Mouse (Mus musculus) erythroblast, adult 5-6 weeks (primary cell): ENCODE data around the gene Mical1. TPM values are rescaled to one million over a fixed set of nuclear protein-coding genes. Genes with fewer than 3 reads are reported as not detected.

Experiments used
- ATAC-seq: replicated peaks from 2 replicates; pipeline ENCODE4 v1.8.0; 2016; ENCODE audit warnings: moderate number of reproducible peaks, mild to moderate bottlenecking, moderate TSS enrichment, inconsistent platforms; ENCODE audit not compliant: poor library complexity, low FRiP score, severe bottlenecking
- total RNA-seq, 2 experiments: library from RNA; stranded (forward) in 1 of 2; stranded (reverse) in 1 of 2; fragments of 150-400 nt in 1 of 2; fragments of 200-764, 138-1000 nt in 1 of 2; gene quantifications; 2 replicates each; pipeline versions ENCODE4 v1.2.3 to v1.2.4; 2015 to 2017; ENCODE audit warnings: low replicate concordance in 2 of 2

Gene Mical1
- total RNA-seq (2015; ENCODE audit: low replicate concordance) (4.6 and 8.8 TPM in 2 replicates), total RNA-seq (2017; ENCODE audit: low replicate concordance) (6.8 and 8.9 TPM in 2 replicates)

DNA sequence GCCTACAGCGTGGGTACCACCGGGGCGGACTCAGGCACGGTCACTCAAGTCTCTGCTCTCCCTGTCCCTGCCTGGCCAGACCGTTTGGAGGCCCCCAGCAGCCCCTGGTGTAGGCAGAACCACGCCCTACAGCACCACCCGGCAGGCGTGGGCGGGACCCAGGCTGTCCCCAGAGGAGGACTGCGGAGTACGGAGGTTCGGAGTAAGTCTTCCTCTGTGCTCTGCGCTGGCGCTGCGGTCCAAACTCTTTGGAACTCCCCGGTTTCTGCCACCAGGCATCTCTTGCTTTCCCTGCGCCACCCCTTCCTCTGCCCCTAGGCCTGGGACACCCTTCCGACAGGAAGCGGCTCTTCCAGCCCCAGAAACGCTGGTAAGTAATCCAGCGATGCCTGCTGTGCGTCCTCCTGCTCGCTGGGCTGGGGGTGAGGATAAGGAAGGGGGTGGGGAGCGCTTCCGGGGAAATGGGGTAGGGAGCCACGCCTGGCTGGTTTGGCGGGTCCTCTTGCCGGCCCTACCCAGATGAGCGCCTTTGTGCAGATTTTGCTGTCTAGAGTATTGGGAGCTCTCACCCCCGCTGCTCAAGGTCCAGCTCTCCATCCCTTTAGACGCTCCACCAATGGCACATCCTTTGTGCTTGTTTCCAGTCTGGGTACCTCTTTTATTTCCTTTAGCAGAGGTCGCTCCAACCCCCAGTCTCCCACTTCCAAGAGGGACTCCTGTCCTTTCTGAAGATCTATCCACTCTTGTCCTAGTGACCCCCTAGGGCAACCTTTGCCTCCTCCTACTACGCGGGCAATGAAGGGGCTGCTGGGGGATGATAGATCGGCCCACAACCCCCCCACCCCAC lies at the start of gene Mical1:
Gene Mical1 (plus strand): TSS at position 144 of the 847 bp plus-strand sequence.
- no peak for ATAC-seq

DNA sequence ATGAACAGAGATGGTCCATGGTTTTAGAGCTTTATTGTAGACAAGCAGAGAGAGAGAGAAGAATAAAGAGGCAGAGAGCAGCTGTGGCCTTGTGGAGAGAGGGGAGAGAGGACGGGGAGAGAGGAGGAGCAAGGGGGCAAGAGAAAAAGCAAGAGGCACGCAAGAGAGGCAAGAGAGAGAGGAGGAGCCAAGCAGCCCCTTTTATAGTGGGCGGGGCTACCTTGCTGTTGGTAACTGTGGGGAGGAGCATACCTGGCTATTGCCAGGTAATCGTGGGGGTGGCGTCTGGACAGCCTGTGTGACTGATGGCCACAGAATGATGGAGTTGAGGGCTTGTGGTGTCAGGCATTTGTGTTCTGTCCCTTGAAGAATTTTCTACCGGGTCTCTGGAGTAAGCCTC lies 49.7 kb upstream of the Mical1 start:
- ATAC-seq = no peak

DNA sequence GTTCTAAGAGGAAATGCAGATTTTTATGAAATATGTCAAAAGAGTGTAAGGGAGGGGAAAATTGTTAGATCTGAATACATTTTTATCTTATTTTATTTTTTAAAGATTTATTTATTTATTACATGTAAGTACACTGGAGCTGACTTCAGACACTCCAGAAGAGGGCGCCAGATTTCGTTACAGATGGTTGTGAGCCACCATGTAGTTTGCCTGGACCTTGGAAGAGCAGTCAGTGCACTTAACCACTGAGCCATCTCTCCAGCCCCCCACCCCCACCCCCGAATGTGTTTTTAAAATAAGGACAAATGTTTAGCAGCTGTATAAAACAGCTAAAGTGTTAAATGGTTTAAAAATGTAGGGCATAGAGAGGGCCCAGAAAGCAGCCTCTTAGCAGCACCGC lies 41.5 kb upstream of the Mical1 start:
- ATAC-seq = no peak

DNA sequence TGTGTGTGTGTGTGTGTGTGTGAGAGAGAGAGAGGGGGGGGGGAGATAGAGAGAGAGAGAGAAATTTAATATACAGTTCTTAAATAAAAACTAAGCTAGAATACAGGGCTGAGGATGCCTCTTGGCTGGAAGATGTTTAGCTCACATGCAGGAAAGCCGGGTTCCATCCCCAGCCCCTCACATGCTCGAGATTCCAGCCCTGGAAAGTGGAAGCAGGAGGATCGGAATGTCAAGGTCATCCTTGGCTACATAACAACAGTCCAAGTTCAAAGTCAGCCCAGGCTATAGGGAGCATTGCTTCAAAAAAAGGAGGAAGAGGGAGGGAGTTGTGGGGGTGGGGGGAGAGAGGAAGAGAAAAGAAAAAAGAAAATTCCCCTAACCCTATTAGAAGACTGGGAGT lies 41.0 kb upstream of the Mical1 start:
- ATAC-seq = no peak

DNA sequence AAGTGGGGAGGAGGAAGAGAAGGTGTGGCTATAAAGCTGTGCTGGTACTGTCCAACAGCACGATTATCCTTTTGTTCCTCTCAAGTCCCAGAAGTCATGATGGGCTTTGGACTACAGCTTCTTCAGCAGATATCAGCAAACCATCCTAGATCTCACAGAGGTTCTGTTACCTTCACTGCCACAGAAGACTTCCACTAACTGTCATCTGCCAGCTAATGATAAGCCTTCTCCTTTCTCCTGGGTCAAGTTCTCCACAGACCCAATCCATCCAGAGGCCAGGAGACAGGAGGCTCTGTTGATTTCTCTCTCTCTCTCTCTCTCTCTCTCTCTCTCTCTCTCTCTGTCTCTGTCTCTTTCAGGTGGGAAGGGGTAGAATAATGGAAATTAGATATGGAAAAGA lies 27.9 kb upstream of the Mical1 start:
- ATAC-seq = no peak

DNA sequence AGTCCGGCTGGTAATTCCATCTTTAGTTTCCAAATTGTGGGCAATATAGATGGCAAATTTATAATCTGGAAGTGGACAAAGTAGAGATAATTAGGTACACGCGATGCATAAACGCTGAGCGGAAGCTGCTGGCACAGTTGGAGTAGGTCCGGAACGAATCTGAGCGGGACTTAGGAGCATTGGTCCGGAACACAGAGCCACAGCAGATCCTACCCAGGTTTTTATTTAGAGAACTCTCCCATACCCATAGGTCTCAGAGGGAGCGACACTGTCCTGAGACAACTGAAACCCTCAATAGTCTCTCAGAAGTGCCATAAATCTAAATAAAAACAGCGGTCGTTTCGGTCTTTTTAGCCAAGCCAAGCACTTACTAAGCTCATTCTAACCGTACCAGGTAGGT lies 26.4 kb upstream of the Mical1 start:
- peak; percentile 63 for ATAC-seq

DNA sequence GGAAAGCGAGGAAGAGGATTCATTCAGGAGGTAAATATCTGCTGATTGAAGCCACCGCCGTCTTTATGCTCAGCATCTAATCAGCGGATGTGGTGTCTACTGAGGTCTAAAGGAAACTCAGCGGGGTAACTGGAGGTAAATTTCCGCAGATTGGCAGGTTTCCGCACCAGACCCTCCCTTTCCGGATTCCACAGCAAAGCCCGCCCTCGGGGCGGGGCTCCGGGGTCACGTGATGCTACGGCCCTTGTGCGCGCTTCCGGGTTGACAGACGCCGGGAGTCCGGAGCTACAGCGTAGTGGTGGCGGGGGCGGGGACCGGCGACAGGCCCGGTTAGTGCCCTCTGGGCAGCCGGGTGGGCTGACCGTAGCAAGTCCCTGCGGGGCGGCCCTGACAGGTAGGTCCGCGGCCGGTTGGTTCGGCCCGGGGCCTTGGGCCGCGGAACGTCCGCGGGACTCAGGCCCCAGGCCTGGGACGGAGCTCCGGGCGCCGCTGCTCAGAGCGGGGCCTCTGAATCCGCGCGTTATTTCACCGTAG lies 25.9 kb upstream of the Mical1 start, which contains the start of gene Zbtb24:
Gene Zbtb24 (plus strand): TSS at position 247 of the 534 bp plus-strand sequence.
- peak; percentile 97 for ATAC-seq

DNA sequence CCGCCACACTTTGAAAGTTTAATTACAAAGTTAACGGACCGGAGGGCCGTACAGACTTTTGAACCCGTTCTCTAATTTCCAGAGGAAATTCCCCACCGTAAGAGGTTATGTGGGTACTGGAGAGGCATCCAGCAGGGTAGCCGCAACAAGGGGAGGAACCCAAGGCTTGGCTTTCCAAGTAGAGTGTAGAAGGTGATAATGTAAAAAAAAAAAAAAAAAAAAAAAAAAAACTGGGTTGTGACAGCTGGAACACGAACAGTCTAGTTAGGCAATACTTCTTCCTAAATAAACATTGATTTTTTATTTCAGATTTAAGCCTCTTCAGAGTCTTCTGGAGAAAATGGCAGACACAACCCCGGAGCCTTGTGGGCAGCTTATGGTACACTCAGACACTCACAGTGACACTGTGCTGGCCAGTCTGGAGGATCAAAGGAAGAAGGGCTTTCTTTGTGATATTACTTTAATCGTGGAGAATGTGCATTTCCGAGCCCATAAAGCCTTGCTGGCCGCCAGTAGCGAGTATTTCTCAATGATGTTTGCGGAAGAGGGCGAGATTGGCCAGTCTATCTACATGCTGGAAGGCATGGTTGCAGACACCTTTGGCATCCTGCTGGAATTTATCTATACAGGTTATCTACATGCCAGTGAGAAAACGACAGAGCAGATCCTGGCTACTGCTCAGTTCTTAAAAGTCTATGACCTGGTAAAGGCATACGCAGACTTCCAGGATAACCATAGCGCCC lies 25.2 kb upstream of the Mical1 start:
- ATAC-seq = no peak

DNA sequence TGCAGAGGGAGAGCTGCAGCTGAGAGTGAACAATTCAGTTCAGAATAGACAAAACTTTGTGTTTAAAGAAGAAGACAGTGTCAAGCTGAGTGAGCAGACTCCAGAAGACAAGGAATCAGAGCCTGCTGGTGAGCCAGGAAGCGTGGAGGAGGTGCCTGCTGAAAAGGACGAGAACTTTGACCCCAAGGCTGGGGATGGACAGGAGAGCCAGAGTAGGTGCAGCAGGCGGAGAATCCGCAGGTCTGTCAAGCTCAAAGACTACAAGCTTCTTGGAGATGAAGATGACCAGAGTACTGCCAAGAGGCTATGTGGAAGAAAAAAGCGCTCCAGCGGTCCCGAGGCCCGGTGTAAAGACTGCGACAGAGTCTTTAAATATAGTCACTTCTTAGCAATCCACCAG lies 24.5 kb upstream of the Mical1 start:
- no peak for ATAC-seq

DNA sequence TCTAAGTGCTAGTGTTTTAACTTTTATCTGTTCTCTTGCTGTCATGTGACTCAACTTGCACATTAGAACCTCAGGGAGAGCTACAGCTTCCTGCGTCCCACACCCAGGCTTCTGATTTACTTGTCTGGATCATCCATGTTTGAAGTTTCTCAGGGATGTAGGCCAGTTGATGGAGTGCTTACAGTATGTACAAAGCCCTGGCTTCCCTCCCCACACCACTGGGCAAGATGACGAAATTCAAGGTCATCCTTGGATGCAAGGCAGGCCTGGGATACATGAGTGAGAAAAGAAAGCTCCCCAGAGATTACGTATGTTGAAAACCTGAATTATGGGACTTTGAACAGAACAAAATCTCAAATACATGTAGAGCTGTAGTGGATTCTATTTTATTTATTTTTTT lies 23.3 kb upstream of the Mical1 start:
- ATAC-seq = no peak

DNA sequence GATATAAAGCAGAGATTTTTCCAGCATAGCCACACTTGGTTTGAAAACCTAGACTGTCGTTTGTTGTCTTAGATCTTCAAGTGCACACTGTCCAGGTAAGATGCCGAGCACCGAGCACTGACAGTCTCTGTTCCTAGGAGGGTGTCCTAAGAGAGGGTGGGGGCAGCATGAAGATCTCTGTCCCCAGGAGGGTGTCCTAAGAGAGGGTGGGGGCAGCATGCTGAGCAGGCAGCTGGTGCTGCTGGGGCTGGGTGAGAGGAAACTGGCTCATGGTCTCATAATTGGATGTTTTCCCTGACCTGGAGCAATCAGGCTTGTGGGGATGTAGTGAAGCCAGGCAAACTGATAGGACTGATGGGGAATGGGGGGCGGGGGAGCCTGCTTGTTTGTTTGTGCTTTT lies 16.1 kb upstream of the Mical1 start:
- ATAC-seq = no peak

DNA sequence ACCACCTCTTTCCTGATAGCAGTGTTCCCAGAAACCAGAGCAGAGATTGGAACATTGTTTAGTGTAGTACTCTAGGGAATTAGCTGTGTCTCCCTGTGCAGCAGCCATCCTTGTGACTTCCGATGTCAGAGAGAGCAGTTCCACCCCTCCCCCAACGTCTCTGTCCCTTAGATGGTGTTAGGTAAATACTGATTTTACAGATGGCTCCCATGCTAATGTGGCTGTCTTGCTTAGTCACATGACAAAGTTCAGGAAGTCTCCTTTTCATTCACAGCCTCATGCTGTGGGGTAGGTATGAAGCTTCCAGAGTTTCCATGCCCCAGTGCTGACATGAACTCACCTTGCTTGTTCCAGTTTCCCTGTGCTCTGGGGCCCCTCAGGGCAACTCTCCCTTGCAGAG lies 15.6 kb upstream of the Mical1 start:
- no peak for ATAC-seq

DNA sequence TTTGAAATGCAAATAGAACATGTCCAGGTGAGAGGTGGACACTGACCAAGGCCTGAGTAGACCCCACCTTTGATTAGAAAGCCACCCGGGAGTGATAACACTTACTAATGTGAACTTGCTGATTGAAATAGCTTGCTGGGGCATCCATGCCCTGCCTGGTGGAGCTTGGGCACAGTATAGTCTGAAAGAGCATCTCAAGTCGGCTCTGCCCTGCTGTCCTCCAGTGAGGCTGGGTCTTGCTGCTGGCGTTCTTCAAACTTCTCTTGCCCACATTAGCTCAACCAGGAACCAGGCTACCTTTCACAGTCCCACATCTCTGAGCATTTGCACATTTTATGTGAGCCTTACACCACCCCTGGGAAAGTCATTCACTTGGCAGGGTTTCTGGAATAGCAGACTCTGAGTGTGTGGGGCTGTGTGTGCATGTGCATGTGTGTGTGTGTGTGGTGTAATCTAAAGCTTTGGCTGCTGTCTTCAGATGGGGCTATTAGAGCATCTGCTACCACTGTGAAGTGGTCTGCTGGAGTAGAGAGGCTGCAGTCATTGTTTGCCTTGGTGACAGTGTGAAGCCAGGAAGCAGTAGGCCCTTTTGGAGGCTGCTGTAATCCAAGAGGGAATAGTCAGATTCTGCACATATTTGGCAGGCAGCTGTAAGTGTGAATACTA lies 14.9 kb upstream of the Mical1 start:
- no peak for ATAC-seq

DNA sequence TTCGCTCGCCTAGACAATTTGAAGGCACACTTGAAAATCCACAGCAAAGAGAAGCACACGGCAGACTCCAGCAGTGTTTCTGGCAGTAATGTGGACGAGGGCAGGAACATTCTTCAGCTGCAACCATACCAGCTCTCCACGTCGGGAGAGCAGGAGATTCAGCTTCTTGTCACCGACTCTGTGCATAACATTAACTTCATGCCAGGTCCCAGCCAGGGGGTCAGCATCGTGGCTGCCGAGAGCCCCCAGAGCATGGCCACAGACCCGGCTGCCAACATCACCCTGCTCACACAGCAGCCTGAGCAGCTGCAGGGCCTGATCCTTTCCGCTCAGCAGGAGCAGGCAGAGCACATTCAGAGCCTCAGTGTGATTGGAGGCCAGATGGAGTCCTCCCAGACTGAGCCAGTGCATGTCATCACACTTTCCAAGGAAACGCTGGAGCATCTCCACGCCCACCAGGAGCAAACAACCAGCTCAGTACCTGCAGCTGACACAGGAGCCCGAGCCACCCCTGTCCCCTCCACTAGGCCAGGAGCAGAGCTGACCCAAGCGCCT lies 11.6 kb upstream of the Mical1 start:
- ATAC-seq = no peak

DNA sequence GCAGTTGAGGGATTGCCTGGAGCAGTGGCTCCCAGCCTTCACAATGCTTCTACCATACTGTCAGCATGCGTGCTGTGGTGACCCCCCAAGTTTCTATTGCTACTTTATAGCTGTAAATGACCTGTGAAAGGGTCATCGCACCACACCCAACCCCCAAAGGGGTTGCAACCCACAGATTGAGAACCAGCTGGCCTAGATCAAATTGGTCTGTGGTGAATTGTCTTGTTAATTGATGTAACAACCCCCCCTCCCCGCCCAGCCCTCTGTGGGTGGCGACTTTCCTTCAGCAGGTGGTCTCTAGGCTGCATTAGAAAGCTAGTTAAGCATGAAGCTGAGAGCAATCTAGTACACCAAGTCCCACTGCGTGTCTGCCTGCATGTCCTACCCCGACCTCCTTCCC lies 8.8 kb upstream of the Mical1 start:
- ATAC-seq = no peak

DNA sequence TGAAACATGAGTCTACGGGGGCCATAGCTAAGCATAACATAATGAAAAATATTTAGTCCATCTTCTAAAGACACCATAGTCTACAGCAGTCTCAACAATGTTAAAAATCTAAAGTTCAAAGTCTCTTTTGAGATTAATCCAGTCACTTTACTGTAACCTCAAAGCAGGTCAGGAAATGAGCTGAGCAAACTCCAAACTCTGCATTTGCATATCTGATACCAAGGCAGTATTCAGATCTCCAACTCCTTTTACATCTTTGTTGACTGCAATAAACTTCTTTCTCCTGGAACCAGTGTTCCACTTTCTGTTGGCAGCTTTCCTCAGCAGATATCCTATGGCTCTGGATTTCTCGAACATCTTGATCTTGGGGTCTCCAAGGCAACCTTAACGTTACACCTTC lies 5.4 kb upstream of the Mical1 start:
- ATAC-seq = no peak

DNA sequence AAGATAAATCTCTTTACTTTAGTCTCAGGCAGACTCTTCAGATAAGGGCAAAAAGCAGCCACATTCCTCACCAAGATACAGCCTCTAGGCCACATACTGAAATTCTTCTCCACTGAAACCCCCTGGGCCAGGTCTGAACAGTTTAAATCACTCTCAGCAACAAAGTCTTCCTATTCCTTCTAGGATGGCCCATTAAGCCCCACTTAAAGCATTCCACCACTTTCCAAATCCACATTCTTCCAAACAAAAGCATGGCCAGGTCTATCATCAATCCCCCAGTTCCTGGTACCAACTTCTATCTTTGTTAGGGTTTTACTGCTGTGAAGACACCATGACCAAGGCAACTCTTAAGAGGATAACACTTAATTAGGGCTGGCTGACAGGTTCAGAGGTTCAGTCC lies 3.6 kb upstream of the Mical1 start:
- no peak for ATAC-seq

DNA sequence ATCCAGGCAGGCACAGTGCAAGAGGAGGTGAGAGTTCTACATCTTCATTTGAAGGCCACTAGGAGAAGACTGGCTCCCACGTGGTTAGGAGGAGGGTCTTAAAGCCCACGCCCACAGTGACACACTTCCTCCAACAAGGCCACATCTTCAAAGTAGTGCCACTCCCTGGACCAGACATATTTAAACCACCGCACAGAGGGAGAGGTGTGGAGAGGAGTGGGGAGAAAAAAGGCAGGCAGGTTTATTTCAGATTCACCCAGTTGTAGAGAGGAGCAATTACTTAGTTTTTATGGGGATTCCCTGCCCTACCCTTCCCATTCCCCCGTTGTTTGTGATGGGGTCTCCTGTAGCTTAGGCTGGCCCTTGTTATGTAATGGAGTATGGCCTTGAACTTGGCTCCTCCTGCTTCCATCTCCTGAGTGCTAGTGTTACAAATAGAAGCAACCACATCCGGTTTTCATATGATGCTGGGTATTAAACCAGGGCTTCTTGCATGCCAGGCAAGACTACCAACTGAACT lies 3.1 kb upstream of the Mical1 start:
- ATAC-seq = no peak

DNA sequence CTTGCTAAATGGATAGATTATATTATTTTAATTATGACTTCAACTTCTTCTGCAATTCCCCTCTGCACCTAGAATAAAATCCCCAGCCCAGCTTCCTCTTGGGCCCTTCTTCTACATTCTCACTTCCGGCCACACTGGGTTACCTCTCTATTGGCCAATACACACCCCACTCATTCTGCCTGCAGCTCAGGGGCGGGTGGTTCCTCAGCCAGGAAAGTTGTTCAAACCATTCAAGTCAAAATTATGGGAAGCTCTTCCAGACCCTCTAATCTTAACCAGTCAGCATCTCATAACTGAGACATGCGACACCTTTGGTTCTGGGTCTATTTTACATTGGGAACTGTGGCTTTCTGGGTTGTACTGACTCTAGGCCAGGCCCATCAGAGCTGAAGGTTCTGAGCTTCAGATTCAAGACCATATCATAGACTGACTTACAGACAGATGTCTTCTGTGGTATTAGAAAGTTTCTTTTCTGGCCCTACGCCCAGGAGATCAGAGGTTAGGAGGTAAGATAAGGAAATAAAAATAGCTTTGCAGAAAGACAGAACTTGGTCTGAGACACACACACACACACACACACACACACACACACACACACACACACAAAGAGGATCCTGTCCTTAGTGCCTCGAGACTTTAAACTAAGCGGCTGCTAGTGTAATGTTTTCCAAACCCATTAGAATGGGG lies 2.2 kb upstream of the Mical1 start:
- ATAC-seq = no peak
